Mouse (Mus musculus): ENCODE results near the gene Ulk2. TPM values are rescaled to one million over a fixed set of nuclear protein-coding genes. Genes with fewer than 3 reads are reported as not detected.

The Ulk2 gene
- polyA plus RNA-seq, 1 experiment, result 97.5 TPM

DNA sequence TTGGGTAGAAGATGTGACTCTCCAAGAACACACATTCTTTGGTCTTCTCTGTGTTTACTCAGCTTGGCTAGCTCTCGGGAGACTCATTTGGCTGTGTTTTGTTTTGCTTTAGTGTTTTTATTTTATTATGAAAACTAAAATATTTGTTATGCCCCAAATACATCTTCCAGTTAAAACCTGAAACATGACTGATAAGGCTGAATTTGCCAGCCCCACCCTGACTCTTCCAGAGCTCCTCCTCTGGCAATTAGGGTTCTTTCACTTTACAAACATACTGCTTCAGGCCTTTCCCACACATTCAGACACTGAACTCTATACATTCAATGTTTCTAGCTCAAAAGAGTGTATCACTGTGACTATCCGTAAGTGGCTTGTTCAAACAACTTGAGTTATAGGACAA, 97.7 kb downstream of the Ulk2 start:
- no peak for TF ChIP-seq POLR2A (IDR thresholded peaks at IDR 0.05; ENCODE audit: borderline replicate concordance, extremely low read depth, insufficient read depth, insufficient read length, poor library complexity, severe bottlenecking)
- TF ChIP-seq CTCF (IDR thresholded peaks at IDR 0.05; ENCODE audit: borderline replicate concordance, extremely low read depth, insufficient read depth, insufficient read length), result no peak

DNA sequence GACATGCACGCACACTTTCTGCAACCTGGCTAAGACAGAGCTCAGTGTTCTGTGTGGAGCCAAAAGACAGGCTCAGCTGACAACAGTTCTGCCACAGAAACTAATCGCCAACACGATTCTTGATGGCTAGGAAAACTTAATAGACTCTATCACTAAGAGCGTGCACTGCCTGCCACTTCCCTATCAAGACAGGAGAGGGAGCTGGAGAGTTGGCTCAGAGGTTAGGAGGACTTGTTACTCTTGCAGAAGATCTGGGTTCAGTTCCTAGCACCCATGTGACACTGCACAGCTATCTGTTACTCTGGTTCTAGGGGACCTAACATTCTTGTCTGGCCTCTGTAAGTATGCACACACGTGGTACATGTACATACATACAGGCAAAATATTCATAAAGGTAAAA, 103.3 kb downstream of the Ulk2 start:
- peak; percentile 22 for DNase-seq (ENCODE audit: low read depth)
- TF ChIP-seq CTCF (IDR thresholded peaks at IDR 0.05; ENCODE audit: borderline replicate concordance, extremely low read depth, insufficient read depth, insufficient read length), result peak; percentile 45; the same call in 1 of the 2 replicates
- no peak for TF ChIP-seq POLR2A (IDR thresholded peaks at IDR 0.05; ENCODE audit: borderline replicate concordance, extremely low read depth, insufficient read depth, insufficient read length, poor library complexity, severe bottlenecking)

More for the DNA sequence above, 97.7 kb downstream of the Ulk2 start:
- DNase-seq (ENCODE audit: low read depth), result no peak

DNA sequence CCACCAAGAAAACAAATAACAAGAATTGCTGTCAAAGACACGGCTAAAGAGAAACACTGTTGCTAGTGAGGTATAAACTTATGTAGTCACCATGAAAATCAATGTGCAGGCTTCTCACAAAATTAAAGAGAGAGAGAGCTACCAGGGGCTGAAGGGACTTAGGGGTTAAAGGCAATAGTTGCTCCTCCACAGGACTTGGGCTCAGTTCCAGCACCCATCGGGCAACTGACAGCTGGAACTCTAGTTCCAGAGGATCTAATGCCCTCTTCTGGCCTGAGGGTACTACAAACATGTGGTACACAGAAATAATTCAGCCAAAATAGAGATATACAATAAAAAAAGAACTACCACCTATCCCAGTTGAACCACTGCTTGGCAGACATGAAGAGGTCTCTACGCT, 107.7 kb downstream of the Ulk2 start:
- no peak for DNase-seq (ENCODE audit: low read depth)
- no peak for TF ChIP-seq POLR2A (IDR thresholded peaks at IDR 0.05; ENCODE audit: borderline replicate concordance, extremely low read depth, insufficient read depth, insufficient read length, poor library complexity, severe bottlenecking)
- no peak for TF ChIP-seq CTCF (IDR thresholded peaks at IDR 0.05; ENCODE audit: borderline replicate concordance, extremely low read depth, insufficient read depth, insufficient read length)

GRCm38 (mm10) chr11:61745781-61746180, 109.1 kb downstream of the Ulk2 start:
- no peak for TF ChIP-seq POLR2A (IDR thresholded peaks at IDR 0.05; ENCODE audit: borderline replicate concordance, extremely low read depth, insufficient read depth, insufficient read length, poor library complexity, severe bottlenecking)
- TF ChIP-seq CTCF (IDR thresholded peaks at IDR 0.05; ENCODE audit: borderline replicate concordance, extremely low read depth, insufficient read depth, insufficient read length), result no peak
- no peak for DNase-seq (ENCODE audit: low read depth)

DNA sequence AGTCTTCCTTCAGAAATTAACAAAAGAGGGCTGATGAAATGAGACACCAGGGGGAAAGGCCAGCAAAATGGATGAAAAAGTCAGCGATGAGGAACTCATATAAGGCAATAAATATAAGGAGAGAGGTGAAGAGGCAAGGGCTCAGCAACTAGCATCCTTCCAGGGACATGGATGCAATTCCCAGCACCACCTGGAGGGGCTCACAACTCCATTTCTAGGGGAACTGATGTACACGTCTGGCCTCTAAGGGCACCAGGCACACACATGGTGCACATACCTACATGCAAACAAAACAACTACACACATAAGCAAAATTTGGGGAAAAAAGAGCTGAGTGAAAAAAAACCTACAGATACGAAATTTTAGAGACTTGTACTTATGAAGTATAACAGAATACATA, 110.4 kb downstream of the Ulk2 start:
- TF ChIP-seq CTCF (IDR thresholded peaks at IDR 0.05; ENCODE audit: borderline replicate concordance, extremely low read depth, insufficient read depth, insufficient read length) (peak; percentile 41; the same call in 1 of the 2 replicates), POLR2A (IDR thresholded peaks at IDR 0.05; ENCODE audit: borderline replicate concordance, extremely low read depth, insufficient read depth, insufficient read length, poor library complexity, severe bottlenecking) (no peak)
- DNase-seq (ENCODE audit: low read depth), result no peak

DNA sequence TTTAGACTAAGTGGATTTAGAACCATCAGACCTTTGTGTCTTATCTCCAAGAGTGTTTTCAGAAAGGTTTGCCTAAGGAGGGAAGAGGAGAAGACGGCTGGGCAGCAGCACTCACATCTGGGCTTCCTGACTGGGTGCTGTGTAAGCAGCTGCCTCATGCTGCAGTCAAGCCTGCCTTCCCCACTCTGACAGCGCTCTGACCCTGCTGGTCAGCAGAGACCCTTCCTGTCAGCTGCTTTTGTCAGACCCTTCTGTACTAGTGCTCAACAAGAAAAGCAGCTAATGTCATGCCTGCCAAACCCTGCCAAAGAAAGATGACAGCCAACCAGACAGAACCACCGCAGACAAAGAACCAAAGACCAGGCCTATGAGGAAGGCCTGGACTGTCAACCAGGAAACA, 111.1 kb downstream of the Ulk2 start:
- TF ChIP-seq POLR2A (IDR thresholded peaks at IDR 0.05; ENCODE audit: borderline replicate concordance, extremely low read depth, insufficient read depth, insufficient read length, poor library complexity, severe bottlenecking) (no peak), CTCF (IDR thresholded peaks at IDR 0.05; ENCODE audit: borderline replicate concordance, extremely low read depth, insufficient read depth, insufficient read length) (no peak)

DNA sequence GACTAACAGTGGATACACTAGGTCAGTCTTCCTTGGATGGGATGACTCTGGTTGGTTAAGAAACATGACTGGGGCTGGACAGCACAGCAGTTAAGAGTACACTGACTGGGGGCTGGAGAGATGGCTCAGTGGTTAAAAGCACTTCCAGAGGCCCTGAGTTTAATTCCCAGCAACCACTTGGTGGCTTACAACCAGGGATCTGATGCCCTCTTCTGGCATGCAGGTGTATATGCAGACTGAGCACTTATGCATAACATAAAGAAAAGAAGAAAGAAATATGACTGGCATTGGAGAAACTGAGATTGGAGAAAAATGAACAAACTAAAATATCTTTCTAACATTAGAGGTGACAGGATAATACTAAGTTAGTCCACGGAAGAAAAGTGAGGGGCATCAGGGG, 114.4 kb downstream of the Ulk2 start:
- DNase-seq (ENCODE audit: low read depth), result no peak
- no peak for TF ChIP-seq CTCF (IDR thresholded peaks at IDR 0.05; ENCODE audit: borderline replicate concordance, extremely low read depth, insufficient read depth, insufficient read length)
- no peak for TF ChIP-seq POLR2A (IDR thresholded peaks at IDR 0.05; ENCODE audit: borderline replicate concordance, extremely low read depth, insufficient read depth, insufficient read length, poor library complexity, severe bottlenecking)

More for the DNA sequence above, 111.1 kb downstream of the Ulk2 start:
- peak; percentile 4 for DNase-seq (ENCODE audit: low read depth)

DNA sequence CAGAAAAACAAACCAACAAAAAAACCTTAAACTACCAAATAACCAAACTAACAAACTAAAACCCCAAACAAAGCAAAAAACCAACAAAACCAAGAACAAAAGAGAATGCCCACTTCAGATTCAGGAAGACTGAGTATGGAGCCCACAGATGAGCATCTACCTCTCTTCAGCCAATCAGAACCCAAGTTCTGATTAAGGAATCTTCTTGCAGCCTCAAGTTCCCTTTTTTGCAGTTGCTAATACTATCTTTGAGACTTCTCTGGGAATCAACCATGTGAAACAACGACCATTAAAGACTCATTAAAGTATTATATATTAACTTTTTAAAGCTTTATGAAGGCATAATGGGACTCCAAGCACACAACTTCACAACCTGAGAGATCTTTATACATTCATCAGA, 117.6 kb downstream of the Ulk2 start:
- TF ChIP-seq CTCF (IDR thresholded peaks at IDR 0.05; ENCODE audit: borderline replicate concordance, extremely low read depth, insufficient read depth, insufficient read length), result no peak
- TF ChIP-seq POLR2A (IDR thresholded peaks at IDR 0.05; ENCODE audit: borderline replicate concordance, extremely low read depth, insufficient read depth, insufficient read length, poor library complexity, severe bottlenecking), result no peak
- no peak for DNase-seq (ENCODE audit: low read depth)

DNA sequence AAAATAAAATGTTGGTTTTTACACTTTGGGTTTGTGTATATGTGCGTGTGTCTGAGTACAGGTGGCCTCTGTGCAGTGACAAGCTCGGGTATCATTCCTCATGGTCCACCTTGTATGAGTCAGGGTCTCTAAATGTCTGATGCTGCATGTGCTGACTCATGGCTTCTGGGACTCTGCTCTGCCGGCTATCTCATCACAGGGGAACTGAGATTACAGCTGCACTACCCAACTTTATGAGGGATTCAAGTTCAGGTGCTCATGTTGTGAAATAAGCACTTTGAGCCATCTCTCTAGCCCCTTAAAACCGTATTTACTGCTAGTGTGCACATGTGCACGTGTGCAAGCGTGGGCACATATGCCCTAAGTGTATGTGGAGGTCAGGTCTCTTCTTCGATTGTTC, 122.2 kb downstream of the Ulk2 start:
- DNase-seq (ENCODE audit: low read depth), result no peak
- TF ChIP-seq CTCF (IDR thresholded peaks at IDR 0.05; ENCODE audit: borderline replicate concordance, extremely low read depth, insufficient read depth, insufficient read length) (no peak), POLR2A (IDR thresholded peaks at IDR 0.05; ENCODE audit: borderline replicate concordance, extremely low read depth, insufficient read depth, insufficient read length, poor library complexity, severe bottlenecking) (no peak)

GRCm38 (mm10) chr11:61728037-61728436, 126.8 kb downstream of the Ulk2 start:
- no peak for TF ChIP-seq CTCF (IDR thresholded peaks at IDR 0.05; ENCODE audit: borderline replicate concordance, extremely low read depth, insufficient read depth, insufficient read length)
- TF ChIP-seq POLR2A (IDR thresholded peaks at IDR 0.05; ENCODE audit: borderline replicate concordance, extremely low read depth, insufficient read depth, insufficient read length, poor library complexity, severe bottlenecking), result no peak
- no peak for DNase-seq (ENCODE audit: low read depth)

Other genes with a start within 250 kb of the Ulk2 start
- 4.5 and 6.0 TPM in 2 replicates for gene Grap, start 201.8 kb downstream of the Ulk2 start, polyA plus RNA-seq (2012; rRNA removed)
- 0.42 and 0.55 TPM in 2 replicates for gene Fam83g, start 171.0 kb downstream of the Ulk2 start, polyA plus RNA-seq (2012; rRNA removed)
- gene Slc5a10, start 134.2 kb downstream of the Ulk2 start, polyA plus RNA-seq (2012; rRNA removed), result 0.04 and 0.11 TPM in 2 replicates
- gene Prpsap2, start 93.0 kb downstream of the Ulk2 start, polyA plus RNA-seq (2012; rRNA removed), result 54.3 and 68.5 TPM in 2 replicates
- 15.8 and 17.1 TPM in 2 replicates for gene Akap10, start 75.2 kb upstream of the Ulk2 start, polyA plus RNA-seq (2012; rRNA removed)
- 13.5 and 16.9 TPM in 2 replicates for gene Specc1, start 101.7 kb upstream of the Ulk2 start, polyA plus RNA-seq (2012; rRNA removed)